Mouse (Mus musculus): Measurements from ENCODE around the gene Nexn. TPM values are rescaled to one million over a fixed set of nuclear protein-coding genes. Genes with fewer than 3 reads are reported as not detected.
A peak's percentile ranks its signal among the peaks of the same experiment; 100 is the strongest.
"Not testable (repeated sequence)": the region's sequence is repeated elsewhere in the genome, so short reads cannot be mapped to it uniquely, and the experiment has no call there.

Gene Nexn
- polyA plus RNA-seq, 1 experiment from 2014 or later, result 14.0 TPM

DNA sequence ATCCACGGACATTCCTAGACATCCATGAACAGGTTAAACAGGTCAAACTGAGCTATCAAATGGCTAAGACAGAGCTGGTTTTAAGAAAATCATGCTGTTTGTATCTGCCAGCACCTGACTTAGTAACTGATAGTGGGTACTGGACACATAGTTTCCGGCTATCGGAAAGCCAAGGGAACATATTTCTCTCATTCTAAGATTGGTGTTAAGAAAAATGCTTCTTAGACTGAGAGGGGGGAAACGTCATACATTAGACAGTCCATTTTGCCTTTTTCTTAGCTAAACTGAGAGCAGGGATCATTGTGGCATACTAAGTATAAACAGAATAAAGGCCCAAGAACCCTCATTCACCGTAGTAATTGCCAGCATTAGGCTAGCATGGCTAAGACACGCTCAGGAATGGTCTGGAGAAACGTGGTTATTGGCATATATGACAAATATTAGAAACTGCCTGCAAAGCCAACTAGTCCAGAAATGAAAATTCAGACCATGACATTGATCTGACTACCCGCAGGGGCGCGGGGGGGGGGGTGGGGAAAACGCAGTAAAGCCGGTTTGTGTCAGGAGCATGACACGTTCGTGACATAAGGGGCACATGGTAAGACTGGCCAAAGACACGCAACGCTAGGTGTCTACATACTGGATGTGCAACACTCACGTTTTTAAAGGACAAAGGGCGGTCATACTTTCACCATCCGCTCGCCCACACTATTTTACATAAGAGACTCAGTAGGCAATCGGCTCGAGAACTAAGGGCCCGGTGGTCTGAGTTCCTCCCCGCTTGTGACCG lies 56.8 kb downstream of the Nexn start:
- H3K27me3 ChIP-seq, result no peaks in the 10 kb centered on the region
- H3K36me3 ChIP-seq, result peaks cover 7% of the 10 kb centered on the region; the same call in 1 of the 2 replicates
- peak; percentile 1; the same call in 1 of the 2 replicates for ATAC-seq (ENCODE audit: insufficient number of reproducible peaks, insufficient read depth, low FRiP score, low TSS enrichment, low read depth)
- WGBS, result 5% methylated on average over 25 of the region's 25 CpGs
- no peaks in the 10 kb centered on the region for H3K9me3 ChIP-seq
- peaks cover 23% of the 10 kb centered on the region for H3K4me1 ChIP-seq (replicated peaks)
- H3K9ac ChIP-seq (replicated peaks), result peak overlapping the region; percentile 99
- peak overlapping the region; percentile 99 for H3K27ac ChIP-seq
- peak overlapping the region; percentile 98 for H3K4me3 ChIP-seq (replicated peaks)
- H3K4me2 ChIP-seq, result peak overlapping the region; percentile 59

DNA sequence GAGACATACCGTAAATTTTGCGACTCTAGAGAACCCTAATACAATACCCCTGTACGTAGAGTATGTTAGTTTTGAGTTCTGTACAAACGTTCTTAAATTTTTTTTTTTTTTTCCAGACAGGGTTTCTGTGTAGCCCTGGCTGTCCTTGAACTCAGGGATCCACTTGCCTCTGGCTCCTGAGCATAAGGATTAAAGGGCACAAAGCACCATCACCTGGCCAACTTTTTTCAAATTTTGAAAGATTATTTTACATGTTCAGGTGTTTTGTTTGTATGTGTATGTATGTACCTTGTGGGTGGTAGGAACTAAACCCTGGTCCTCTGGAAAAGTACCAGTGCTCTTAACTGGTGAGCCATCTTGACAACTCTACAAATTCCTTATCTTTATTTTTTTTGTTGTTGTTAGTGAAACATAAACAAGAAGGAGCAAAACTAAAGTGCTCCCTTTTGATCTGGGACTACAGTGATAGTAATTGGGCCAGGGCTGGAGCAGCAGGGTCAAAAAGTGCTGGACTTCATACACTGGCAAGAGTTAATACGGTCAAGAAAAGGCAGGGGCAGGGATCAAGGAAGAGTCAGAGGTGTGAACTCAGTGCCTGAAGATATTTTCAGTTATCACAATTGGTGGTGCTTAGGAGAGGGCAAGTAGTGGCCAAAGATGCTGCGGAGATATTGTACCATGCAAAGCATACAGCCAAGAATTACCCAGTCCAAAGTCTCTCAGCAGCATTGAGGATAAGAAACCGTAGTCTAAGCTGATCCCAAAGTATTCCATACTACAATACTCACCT lies 57.9 kb downstream of the Nexn start:
- peaks cover 5% of the 10 kb centered on the region; the same call in 1 of the 2 replicates for H3K36me3 ChIP-seq
- no peak overlapping the region for H3K4me3 ChIP-seq (replicated peaks)
- 88% methylated on average over 7 of the region's 7 CpGs for whole genome bisulfite sequencing
- no peak for ATAC-seq (ENCODE audit: insufficient number of reproducible peaks, insufficient read depth, low FRiP score, low TSS enrichment, low read depth)
- no peak overlapping the region for H3K9ac ChIP-seq (replicated peaks)
- peak overlapping the region; percentile 59 for H3K4me2 ChIP-seq
- no peak overlapping the region for H3K27ac ChIP-seq
- H3K9me3 ChIP-seq, result no peaks in the 10 kb centered on the region
- no peaks in the 10 kb centered on the region for H3K27me3 ChIP-seq
- peaks cover 21% of the 10 kb centered on the region for H3K4me1 ChIP-seq (replicated peaks)

DNA sequence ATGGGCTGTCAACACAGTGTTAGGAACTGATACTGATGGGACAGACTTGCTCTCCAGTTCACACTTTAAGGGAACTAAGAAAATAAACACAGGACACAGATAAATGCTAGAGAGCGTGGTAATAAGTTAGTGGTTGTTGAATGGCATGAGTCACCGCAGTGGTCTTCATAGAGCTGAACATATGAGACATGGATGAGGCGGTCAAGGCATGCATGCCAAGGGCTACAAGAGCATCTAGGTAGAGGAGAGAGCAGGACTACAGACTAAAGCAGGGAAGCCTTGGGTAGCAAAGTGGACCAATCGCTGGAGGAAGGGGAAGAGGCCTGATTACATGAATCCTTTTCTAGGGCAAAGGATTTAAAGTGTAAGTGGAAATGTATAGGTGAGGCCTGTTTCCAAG lies 59.0 kb downstream of the Nexn start:
- Histone ChIP-seq H3K27me3 (no peaks in the 10 kb centered on the region), H3K36me3 (0 out of 2 replicates have a peak, but pooled peaks cover 4% of the 10 kb centered on the region), H3K4me2 (no peak overlapping the region), H3K9ac (replicated peaks) (no peak overlapping the region), H3K4me3 (replicated peaks) (no peak overlapping the region), H3K9me3 (no peaks in the 10 kb centered on the region), H3K4me1 (replicated peaks) (peaks cover 10% of the 10 kb centered on the region), H3K27ac (no peak overlapping the region)
- ATAC-seq (ENCODE audit: insufficient number of reproducible peaks, insufficient read depth, low FRiP score, low TSS enrichment, low read depth), result no peak
- 95% methylated on average over 4 of the region's 4 CpGs for WGBS

DNA sequence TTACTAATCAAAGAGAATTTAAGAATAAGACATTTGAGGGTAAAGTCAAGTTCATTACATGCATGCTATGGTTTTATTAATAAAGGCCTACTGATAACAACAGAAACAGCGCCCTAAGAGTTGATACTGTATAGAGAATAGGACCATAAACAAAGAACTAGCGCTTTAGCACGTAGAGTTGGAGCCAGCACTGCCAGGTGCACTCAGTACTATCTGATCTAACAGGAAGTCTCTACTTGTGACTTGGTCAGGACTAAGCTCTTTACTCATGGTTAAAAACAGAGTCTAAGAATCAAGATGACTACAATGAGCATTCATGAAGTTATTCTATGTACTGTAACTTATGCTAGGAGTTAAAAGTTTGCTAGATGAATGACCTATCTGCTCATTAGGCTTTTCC lies 61.6 kb downstream of the Nexn start:
- H3K4me3 ChIP-seq (replicated peaks), result no peak overlapping the region
- no peak overlapping the region for H3K27ac ChIP-seq
- no peak for ATAC-seq (ENCODE audit: insufficient number of reproducible peaks, insufficient read depth, low FRiP score, low TSS enrichment, low read depth)
- H3K4me1 ChIP-seq (replicated peaks), result peaks cover 4% of the 10 kb centered on the region; the same call in 1 of the 2 replicates
- 0 out of 2 replicates have a peak, but pooled peaks cover 4% of the 10 kb centered on the region for H3K36me3 ChIP-seq
- no peaks in the 10 kb centered on the region for H3K27me3 ChIP-seq
- no peaks in the 10 kb centered on the region for H3K9me3 ChIP-seq
- H3K9ac ChIP-seq (replicated peaks), result no peak overlapping the region
- 80% methylated on average over 3 of the region's 3 CpGs for WGBS
- H3K4me2 ChIP-seq, result no peak overlapping the region

DNA sequence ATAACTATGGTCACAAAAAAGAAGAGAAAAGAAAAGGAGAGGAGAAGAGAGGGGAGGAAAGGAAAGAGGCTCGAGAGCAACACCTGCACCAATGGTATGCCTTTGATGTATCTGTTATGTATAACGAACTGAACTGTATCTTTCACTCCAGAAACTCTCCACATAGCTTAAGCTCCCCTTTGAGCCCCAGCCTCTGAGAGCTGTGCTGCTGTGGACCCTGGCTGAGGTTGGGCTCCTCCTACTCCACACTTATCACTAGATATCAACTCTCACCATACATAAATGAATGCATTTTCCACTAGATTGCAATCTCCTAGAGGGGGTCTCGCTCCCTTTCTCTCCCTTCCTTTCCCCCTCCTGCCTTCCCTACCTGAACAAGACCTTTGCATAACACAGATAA lies 62.2 kb downstream of the Nexn start:
- Histone ChIP-seq H3K9me3 (no peaks in the 10 kb centered on the region), H3K4me3 (replicated peaks) (no peak overlapping the region), H3K27me3 (no peaks in the 10 kb centered on the region), H3K9ac (replicated peaks) (no peak overlapping the region), H3K4me1 (replicated peaks) (peaks cover 4% of the 10 kb centered on the region; the same call in 1 of the 2 replicates), H3K27ac (no peak overlapping the region), H3K4me2 (no peak overlapping the region), H3K36me3 (0 out of 2 replicates have a peak, but pooled peaks cover 4% of the 10 kb centered on the region)
- WGBS, result 64% methylated on average over 3 of the region's 3 CpGs
- ATAC-seq (ENCODE audit: insufficient number of reproducible peaks, insufficient read depth, low FRiP score, low TSS enrichment, low read depth), result no peak

DNA sequence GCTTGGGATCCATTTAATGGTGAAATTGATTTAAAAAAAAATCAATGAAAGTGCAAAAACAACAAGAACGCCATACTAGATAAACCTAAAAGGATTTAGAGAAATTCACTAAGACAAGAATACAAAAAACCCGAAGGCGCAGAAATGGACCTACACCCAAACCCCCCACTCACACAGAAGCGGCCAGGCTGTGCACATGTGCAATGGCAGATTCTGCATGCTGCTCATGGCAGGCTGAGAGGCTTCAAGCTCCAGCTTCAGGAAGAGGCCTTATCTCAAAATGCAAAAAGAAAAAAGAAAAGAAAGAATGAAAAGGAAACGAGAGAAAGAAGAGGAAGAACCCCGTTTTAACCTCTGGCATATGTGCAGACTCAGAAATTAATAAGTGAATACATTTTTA lies 62.7 kb downstream of the Nexn start:
- H3K9ac ChIP-seq (replicated peaks), result no peak overlapping the region
- ATAC-seq (ENCODE audit: insufficient number of reproducible peaks, insufficient read depth, low FRiP score, low TSS enrichment, low read depth), result no peak
- H3K4me1 ChIP-seq (replicated peaks), result peaks cover under 1% of the 10 kb centered on the region; the same call in 1 of the 2 replicates
- H3K27me3 ChIP-seq, result no peaks in the 10 kb centered on the region
- no peak overlapping the region for H3K4me3 ChIP-seq (replicated peaks)
- H3K4me2 ChIP-seq, result no peak overlapping the region
- WGBS, result 85% methylated on average over 6 of the region's 6 CpGs
- H3K36me3 ChIP-seq, result 0 out of 2 replicates have a peak, but pooled peaks cover 4% of the 10 kb centered on the region
- no peaks in the 10 kb centered on the region for H3K9me3 ChIP-seq
- H3K27ac ChIP-seq, result no peak overlapping the region

DNA sequence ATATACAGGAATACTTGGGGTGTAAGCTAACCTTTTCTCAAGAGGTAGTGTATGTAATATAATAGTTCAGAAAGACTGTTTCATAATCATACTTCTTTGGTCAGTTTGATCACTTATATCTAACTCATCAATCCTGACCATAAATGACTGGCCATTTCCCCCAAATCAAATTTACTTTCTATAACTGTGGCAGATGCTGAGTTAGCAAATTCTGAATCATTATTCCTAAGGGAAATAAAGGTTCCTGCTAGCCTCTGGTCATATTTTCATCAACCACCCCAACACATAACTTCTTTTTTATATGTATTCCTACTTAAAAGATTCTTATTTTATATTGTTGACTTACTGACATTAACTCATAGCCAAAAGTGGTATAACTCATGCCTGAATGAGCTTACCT lies 63.2 kb downstream of the Nexn start:
- H3K9ac ChIP-seq (replicated peaks), result no peak overlapping the region
- H3K27ac ChIP-seq, result no peak overlapping the region
- H3K4me1 ChIP-seq (replicated peaks), result no peaks in the 10 kb centered on the region
- no peaks in the 10 kb centered on the region for H3K9me3 ChIP-seq
- no peak overlapping the region for H3K4me2 ChIP-seq
- no peaks in the 10 kb centered on the region for H3K27me3 ChIP-seq
- H3K4me3 ChIP-seq (replicated peaks), result no peak overlapping the region
- no peak for ATAC-seq (ENCODE audit: insufficient number of reproducible peaks, insufficient read depth, low FRiP score, low TSS enrichment, low read depth)
- 0 out of 2 replicates have a peak, but pooled peaks cover 4% of the 10 kb centered on the region for H3K36me3 ChIP-seq

DNA sequence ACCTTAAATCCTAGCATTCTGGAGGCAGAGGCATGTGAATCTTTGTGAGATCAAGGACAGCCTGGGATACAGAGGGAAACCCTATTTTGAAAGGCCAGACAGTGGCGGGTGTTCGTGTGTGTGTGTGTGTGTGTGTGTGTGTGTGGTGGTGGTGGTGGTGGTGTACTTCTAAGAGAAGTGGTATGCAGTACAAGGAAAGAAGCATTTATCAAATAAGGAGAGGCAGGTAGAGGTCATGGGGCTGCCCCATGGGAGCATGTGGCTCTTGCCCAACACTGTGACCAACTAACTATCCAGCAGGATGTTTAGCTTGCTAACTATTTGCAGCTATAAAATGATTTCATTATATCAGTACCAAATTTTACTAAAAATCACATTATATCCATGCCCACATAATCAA lies 64.5 kb downstream of the Nexn start:
- no peaks in the 10 kb centered on the region for H3K27me3 ChIP-seq
- 69% methylated on average over 2 of the region's 2 CpGs for WGBS
- ATAC-seq (ENCODE audit: insufficient number of reproducible peaks, insufficient read depth, low FRiP score, low TSS enrichment, low read depth), result no peak
- no peak overlapping the region for H3K27ac ChIP-seq
- no peak overlapping the region for H3K4me3 ChIP-seq (replicated peaks)
- H3K4me2 ChIP-seq, result no peak overlapping the region
- H3K9me3 ChIP-seq, result no peaks in the 10 kb centered on the region
- no peaks in the 10 kb centered on the region for H3K36me3 ChIP-seq
- H3K4me1 ChIP-seq (replicated peaks), result no peaks in the 10 kb centered on the region
- no peak overlapping the region for H3K9ac ChIP-seq (replicated peaks)

DNA sequence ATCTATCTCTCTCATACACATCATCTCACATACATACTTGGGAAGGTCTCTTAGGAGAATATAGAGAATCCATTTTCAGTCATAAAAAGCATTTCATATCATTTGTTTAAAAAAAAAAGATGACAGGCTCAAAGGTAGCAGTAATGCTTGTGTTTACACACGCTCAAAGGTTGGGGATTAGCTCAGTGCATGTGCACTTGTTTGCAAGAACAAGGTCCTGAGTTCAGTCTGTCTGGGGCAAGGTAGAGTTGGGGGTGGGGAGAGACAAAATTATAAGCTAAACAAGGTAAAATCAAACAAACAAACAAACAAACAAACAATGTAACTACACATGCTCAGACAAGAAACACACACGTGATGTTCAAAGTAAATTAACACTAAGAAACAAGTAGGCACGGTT lies 65.0 kb downstream of the Nexn start:
- H3K4me2 ChIP-seq, result no peak overlapping the region
- ATAC-seq (ENCODE audit: insufficient number of reproducible peaks, insufficient read depth, low FRiP score, low TSS enrichment, low read depth), result no peak
- H3K27me3 ChIP-seq, result no peaks in the 10 kb centered on the region
- H3K9ac ChIP-seq (replicated peaks), result no peak overlapping the region
- no peaks in the 10 kb centered on the region for H3K9me3 ChIP-seq
- H3K4me1 ChIP-seq (replicated peaks), result no peaks in the 10 kb centered on the region
- WGBS, result 83% methylated on average over 3 of the region's 3 CpGs
- no peaks in the 10 kb centered on the region for H3K36me3 ChIP-seq
- no peak overlapping the region for H3K27ac ChIP-seq
- H3K4me3 ChIP-seq (replicated peaks), result no peak overlapping the region

DNA sequence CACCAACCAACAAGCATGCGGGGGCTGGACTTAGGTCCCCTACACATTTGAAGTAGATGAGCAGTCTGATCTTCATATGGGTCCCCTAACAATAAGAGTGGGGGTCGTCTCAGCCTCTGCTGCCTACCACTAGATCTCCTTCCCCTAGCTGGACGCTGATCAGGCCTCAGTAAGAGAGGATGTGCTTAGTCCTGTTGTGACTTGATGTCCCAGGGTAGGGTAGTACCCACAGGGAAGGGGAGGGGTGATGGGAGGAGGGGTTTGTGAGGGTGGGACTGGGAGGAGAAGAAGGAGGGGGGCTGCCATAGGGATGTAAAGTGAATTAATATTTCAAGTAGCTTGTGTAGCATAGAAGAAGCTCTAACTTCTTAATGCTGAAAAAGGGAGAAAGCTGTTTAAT lies 67.0 kb downstream of the Nexn start:
- H3K9ac ChIP-seq (replicated peaks), result no peak overlapping the region

DNA sequence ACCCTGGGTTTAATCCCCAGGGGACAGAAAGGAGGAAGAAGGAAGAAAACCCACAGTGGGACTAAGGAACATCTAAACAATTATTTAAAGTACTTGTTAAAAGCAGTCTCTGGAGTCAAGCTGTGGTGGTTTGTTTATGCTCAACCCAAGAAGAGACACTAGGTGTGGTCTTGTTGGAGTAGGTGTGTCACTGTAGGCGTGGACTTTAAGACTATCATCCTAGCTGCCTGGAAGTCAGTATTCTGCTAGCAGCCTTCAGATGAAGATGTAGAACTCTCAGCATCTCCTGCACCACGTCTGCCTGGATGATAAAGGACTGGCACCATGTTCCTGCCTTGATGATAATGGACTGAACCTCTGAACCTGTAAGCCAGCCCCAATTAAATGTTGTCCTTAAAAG lies 68.9 kb downstream of the Nexn start:
- H3K36me3 ChIP-seq; ATAC-seq (ENCODE audit: insufficient number of reproducible peaks, insufficient read depth, low FRiP score, low TSS enrichment, low read depth); H3K4me2 ChIP-seq; H3K4me3 ChIP-seq (replicated peaks); H3K9me3 ChIP-seq; H3K27me3 ChIP-seq; H3K27ac ChIP-seq; H3K4me1 ChIP-seq (replicated peaks); H3K9ac ChIP-seq (replicated peaks): not testable (repeated sequence)
- 28% methylated on average over 2 of the region's 2 CpGs for WGBS

More for the DNA sequence above, 67.0 kb downstream of the Nexn start:
- H3K4me1 ChIP-seq (replicated peaks), result peaks cover 2% of the 10 kb centered on the region; the same call in 1 of the 2 replicates
- H3K4me2 ChIP-seq, result no peak overlapping the region
- H3K27me3 ChIP-seq, result no peaks in the 10 kb centered on the region
- ATAC-seq (ENCODE audit: insufficient number of reproducible peaks, insufficient read depth, low FRiP score, low TSS enrichment, low read depth), result no peak
- H3K36me3 ChIP-seq, result no peaks in the 10 kb centered on the region
- H3K4me3 ChIP-seq (replicated peaks), result no peak overlapping the region
- WGBS, result 61% methylated on average over 3 of the region's 3 CpGs
- H3K9me3 ChIP-seq, result no peaks in the 10 kb centered on the region
- no peak overlapping the region for H3K27ac ChIP-seq
